Mouse (Mus musculus) MN1 (cell line): ENCODE results near the gene Il9r.
"Not testable (repeated sequence)": the region's sequence is repeated elsewhere in the genome, so short reads cannot be mapped to it uniquely, and the experiment has no call there.

ENCODE experiments used
- DNase-seq: peaks from one replicate; pipeline ENCODE4 v3.0.0-alpha.2; 2016; ENCODE audit warnings: low spot score

The Il9r gene

DNA sequence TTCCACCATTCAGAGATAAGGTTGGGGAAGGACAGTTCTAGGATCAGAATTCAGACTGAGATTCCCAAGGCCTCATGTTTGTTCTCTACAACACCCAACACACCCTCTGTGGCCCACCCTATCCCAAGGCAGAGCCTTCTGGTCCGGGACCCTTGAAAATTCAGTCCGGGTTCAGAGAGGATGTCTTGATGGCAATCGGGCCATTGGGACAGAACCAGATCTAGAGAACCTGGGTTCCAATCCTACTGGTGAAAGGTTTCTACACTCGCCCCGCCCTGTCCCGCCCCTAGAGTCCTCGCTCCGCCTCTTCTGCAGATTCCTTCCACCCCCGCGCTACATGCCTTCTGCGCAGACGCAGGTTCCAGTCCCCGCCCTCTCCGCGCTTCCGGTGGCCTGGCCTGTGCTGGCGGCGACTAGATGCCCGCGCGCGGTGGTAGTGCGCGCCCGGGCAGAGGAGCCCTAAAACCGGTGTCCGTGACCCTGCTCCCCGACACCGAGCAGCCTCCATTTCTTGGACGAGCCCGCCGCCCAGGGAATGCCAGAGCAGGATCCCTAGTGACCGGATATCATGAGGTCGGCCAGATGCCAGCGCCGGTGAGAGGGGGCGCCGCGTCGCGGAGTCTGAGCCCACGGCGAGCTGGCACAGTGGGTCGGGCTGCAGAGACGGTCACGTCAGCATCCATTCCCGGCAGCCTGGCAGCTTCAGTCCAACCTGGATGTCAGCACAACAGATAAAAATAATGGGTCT, 26.2 kb upstream of the Il9r start, which contains the start of gene Mpg:
Mpg (plus strand) TSS at position 382 of the 748 bp plus-strand sequence.
- peak; percentile 90 for DNase-seq

DNA sequence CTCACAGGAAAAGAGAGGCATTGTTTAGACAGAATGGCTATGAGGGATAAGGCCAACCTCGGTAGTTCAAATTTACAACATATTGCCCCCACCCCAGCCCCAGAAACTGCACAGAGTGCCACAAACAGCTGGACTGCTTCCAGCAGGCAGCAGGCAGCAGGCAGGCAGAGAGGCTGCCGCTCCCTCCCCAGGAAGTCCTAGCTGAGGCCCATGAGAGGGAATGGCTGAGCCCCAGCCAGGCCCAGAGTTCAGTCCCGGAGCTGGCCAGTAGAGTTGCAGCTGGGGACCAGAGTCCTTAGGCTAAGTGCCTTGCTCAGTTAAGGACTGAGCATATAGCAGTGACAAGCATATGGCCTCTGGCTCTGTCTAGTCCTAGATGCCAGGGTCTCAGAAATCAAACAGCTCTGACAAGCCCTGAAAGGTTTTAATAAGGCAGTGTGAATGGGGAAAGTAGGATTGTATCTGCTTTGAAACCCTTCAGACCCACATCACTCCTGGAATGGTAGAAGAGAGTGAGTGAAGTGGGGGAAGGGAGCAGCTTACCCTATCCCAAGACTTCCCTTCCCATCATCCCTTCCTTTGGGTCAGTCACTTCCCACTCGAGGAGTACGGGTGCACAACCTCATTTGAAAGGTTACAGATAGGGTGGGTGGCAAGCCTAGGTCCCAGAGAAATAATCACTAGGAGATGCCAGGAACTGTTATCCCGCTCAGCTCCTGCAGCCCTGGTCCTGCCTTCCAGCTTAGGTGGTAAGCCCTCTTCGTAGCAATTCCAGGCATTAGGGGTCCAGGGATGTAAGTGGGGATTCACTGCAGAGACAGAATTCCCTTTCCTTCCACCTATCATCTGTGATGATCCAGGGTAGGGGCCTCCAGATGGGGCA, 25.4 kb upstream of the Il9r start:
- DNase-seq: peak; percentile 63

DNA sequence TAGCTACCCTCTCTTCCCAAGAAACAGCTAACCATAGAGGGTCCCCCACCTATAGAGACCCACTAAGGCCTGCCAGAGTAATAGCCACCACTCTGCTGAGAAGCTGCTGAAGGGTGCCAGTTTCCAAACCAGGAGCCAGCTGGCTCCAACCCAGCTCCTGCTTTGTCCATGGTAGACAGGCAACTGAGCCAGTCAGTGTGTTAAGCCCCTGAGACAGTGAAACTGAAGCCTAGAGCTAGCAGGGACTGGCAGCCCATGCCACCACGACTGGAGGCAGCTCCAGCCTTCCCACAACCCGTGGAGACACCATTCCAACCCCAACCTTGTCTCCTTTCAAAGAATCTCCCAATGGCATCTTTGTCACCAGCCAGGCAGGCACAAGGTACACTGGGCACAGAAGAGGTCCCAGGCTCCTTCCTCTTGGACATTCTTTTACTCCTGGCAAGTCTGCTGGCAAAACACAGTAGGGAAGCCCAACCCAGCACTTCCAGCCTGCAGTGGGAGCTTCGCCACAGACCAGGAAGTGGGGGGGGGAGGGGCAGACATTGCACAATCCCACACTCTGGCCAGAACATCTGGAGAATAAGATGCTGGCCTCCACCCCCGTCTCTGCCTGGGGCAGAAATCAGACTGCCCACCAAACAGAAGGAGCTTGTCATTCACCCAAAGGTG, 24.5 kb upstream of the Il9r start:
- peak; percentile 69 for DNase-seq

DNA sequence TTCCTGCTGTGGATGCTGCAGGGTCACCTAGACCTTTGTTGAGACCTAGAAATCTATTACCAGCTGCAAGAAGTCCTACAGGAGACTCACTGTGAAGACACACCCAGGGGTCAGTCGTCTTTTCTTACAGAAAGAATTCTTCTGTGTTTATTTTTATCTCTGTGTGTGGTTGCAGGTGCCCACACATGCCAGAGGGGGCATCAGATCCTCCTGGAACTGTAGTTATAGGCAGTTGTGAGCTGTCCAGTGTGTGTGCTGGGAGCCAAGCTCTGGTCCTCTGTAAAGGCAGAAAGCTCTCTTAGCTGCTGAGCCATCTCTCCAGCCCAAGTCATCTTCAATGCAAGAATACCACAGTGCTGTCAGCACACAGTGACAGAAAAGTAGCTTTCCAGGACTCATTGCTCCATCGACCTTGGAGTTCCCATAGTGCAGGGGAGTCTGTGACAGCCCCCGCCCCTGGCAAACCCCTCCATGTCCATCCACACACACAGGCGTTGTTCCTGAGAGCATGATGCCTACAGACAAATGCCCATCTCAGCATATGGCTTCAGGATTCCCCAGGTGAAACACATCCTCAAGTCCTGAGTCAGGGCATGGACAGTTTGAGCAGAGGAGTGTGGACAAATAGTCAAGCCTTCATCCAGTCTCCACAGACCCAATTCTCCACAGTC, 23.4 kb upstream of the Il9r start:
- DNase-seq: no peak

DNA sequence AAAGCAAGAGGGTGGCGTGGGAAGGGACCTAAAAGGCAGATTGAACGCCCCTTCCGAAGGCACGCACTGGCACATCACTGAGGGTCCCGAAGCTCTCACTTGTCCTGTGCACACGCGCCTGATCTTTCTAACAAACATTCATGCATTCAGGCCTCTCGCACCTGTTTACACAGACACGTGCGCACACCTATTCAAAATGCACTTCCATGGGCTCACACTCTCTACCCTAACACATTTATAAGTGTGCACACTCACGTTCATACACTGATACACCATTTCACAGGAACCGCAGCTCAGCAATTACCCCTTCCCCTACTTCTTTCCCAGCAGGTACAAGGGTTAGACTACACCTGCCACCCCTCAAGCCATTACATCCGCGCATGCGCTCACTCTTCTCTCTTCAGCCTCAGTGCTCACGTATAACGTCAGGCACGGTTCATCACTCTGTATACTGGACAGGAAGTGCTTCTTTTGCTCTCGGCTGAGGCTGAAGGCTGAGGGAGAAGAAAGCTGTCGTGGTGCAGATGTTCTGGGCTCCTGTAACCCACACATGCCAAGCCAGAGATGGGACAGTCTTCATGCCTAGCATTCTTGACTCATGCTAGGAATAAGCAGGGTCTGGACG, 22.6 kb upstream of the Il9r start:
- no peak for DNase-seq

DNA sequence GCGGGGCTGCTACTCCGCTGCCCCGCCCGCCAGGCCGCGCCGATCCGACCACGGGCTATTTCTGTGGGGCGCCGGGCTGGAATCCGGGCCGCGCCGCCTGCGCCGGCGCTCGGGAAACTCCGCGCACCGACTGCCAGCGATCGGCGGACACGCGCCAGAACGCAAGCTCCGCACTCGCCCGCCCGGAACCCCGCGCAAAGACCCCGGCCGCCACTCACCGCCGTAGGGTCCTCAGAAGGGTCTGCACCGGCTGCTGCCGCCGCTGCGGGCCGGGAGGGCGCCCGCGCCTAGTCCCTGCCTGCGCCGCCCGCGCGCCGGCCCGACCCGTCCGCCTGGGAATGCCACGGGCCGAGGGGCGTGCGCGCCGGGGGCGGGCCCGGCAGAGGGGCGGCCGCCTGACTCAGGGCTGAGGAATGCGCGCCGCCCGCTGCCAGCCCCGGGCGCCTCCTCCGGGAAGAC, 21.9 kb upstream of the Il9r start, which contains the start of gene Rhbdf1:
Rhbdf1 (minus strand) TSS at position 350 of the 459 bp plus-strand sequence.
- DNase-seq: peak; percentile 77

DNA sequence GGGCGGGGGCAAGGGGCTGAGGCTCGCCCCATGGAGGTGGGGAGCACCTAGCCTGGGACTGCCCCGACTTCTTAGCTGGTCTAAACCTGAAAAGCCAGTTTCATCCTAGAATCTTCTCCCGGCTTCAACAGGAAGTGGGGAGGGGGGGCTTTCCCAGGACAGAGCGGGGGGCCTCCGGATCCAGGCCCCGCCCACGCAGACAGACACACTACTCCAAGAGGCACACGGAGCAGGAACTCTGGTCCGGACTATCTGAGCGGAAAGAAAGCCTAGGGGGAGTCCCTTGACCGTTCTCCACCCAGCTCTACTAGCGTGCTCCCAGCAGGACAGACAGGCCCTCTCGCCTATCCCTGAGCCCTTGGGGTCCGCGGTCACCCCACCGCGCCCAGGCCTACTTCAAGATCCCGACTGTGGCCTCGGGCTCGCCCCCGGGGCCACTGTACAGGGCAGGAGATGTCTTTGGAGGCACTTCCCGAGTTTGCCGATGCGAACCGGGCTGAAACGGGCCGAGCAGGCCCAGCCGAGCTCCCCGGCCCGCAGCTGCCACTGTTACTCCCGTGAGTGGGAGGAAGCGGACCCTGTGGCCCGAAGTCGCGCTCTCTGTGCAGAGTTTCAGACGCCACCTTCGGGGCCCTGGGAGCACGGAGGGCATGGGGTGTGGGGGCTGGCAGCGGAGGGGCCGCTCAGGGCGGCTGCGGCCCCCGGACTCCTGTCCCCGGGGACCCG, 21.3 kb upstream of the Il9r start:
- peak; percentile 75 for DNase-seq

DNA sequence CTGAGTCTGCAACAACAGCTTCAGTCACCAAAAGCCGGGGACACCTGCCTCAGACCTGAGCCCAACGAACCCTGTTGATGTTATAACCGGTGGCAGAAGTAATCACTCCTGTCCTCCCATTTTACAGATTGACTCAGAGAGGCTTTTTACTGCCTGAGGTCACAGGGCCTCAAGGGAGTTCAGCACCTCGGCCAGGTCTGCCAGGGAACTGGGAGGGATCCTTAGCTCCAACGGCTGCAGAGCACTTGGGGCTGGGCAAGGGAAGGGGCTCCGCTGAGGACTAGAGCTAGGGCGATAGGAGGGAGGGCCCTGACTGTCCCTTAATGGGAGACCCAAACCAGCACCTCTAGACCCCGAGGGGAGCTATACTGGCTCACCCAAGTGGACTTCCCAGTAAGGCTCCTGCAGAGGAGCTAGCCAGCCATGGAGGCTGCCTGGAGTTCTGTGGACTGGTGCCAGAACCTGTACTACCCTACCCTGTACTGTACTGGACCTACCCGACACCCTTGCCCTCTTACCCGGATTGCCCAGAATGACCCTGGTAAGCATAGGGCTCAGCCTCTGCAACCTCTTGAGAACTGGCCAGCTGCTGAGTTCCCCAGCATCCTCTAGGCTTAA, 20.6 kb upstream of the Il9r start:
- DNase-seq: no peak

DNA sequence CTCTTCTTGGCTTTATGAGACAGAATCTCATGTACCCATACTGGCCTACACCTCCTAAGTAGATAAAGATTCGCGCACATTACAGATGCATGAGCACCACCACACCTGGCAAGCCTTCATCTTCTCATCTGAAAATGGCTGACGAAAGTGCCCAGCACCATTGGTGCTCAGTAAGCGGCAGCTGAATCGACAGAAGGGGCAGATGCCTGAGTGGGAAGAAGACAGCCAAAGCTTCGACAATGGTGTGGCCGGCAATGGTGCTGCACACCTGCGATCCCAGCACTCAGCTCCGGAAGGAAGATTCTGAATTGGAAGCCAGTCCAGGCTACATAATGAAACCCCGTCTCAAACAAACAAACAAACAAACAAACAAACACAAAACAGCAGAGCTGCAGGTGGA, 19.2 kb upstream of the Il9r start:
- DNase-seq: no peak

DNA sequence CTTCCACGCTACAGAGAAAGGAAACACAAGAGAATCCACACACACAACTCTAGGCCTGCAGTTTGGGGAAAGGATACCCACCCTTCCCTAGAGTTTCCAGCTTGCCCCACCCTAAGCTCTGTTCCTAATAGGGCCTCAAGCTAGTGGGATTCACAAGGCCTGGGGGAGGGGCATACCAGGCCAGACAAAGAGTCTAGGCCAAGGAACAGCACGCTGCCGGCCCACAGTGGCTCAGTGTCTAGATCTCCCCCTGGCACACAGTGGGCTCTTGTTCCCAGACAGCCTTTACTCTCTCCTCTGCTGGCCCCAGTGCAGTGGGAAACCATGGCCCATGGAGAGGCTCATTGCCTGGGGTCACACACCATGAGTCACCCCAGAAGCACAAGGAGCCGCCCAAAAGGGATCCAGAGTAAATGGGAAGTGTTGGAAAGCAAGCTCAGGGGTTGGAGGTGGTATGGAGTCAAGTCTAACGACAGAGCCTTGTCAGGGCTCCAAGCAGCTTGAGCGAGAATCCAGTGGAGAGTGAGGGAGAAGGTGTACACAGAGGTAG, 18.5 kb upstream of the Il9r start:
- DNase-seq: no peak

DNA sequence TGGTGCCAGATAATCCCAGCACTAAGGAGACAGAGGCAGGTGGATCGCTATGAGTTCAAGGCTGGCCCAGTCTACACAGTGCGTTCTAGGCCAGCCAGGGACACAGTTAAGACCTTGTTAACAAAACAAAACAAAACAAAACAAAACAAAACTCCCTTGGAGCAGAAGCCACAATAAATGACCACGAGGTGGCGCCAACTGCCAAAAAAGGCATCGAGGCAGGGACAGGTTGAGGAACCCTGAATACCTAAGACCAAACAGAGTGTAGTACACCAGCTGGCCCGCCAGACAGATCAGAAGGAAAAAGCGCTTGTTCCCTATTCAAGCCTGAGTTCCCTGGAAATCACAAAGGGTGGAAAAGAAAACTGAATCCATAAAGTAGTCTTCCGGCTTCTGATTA, 16.8 kb upstream of the Il9r start:
- DNase-seq: peak; percentile 54

DNA sequence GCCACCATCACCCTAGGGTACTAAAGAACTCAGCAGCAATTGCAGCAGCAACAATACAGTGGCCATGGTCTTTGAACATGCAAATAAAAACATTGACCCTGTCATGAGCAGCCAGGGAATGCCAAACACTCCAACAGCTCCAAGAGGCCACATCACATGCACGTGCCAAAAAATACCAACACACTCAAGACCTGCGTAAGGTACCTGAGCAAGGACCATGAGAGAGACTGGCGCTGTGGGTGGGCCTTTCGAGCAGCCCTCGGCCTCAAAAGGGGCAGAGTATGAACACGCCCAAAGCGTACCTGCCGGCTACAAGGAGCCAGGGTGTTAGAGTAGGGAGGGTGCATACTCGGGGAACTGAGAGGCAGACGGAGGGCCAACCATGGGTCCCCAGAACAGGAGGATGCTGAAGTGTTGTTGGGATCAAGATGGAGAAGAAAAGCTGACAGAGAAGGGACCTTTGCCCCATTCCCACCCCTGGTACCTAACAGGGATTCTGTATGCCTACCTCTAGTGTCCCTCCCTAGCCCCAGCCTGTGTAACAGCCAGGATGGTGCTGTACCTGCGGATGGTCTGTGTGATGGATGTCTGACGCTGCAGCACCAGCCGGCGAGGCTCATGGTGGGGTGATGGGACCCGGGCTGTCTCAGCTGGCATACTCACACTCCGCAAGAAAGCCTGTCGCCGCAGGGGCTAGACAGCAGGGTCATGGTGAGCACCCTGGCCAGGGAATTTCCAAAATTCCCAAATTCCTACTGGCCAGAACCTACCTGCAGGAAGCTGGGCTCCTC, 15.5 kb upstream of the Il9r start:
- DNase-seq: no peak

DNA sequence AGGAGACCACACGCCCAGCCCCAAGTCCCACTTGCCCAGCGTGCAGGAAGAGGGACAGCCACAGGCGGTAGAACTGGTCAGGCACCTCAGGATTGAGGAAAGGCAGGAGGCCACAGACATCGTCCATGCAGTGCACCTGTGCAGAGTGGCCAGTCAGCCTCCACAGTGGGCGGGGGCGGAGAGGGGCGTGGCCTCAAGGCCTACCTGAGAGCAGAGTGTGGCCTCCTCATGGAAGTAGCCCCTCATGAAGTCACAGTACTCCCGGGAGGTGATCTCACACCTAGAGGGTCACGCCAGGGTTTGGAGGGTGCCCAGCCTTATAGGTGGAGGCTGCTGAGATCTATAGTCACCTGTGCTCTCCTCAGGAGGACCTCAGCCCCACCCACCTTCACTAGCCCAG, 10.5 kb upstream of the Il9r start:
- no peak for DNase-seq

DNA sequence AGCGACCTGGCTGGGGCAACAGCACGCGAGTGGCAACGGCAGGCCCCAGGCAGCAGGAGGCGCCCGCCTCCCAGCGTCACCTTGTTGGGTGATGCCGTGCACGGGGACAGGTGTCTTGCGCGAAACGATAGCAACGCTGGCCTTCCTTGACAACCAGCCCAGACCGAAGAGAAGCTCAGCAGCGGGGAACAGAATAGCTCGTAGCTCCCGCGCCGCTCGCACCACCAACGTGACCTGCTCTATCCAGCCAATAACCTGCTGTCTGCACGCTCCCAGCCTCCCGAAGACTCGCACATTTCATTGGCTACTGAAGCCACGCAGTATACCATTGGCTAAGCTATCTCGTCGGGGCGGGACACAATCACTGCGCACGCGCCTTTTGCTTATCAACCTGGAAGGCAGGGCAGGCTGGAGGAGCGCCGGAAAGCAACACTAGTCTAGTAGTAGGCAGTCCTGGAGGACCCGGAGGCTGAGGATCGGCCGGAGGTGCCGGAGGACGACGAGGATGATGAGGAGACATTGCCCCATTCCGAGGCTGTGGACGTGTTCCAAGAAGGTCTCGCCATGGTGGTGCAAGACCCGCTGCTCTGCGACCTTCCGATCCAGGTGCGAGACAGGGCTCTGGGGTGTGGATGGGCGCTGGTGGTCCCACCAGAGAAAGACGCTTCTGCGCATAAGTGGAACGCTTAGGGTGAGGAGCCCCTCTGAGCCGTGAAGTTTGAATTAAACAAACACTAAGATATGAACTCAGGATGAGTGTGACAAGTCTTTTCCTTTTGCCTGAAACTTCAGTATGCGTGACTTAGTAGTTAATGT, 5.2 kb upstream of the Il9r start, which contains the start of gene Snrnp25:
Snrnp25 (plus strand) TSS at position 358 of the 816 bp plus-strand sequence.
- DNase-seq: peak; percentile 100

DNA sequence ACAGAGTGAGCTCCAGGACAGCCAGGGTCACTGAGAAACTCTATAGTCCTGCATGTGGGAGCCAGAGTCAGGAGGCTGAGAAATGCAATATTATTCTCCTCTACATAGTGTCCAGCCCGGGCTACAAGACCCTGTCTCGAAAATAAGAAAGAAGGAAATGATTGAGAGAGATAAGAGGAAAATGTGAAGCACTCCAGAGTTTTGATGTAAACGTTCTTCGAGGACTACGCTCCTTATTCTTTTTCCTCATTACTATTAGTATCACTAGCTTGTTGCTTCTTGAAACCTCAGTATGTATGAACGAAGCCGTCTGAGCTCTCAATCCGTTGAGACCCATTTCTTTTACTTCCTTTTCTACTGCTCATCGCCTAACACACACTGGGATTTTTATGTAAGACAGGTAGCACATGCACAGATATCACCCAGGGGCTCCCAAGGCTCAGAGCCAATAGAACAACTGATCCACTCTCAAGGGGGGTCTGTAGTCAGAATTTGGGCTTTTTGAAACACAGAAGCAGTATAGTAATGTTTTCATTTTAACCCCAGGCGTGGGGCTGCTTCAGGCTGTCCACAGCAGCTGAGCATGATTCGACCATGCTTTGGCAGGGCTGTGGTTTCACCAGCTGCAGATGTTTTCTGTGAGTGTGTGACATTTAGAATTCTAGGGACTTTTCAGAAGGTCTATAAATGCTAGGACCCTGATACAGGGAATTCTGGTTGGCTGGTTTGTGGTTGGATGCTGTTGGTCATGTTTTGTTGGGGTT, 2.0 kb upstream of the Il9r start:
- no peak for DNase-seq

DNA sequence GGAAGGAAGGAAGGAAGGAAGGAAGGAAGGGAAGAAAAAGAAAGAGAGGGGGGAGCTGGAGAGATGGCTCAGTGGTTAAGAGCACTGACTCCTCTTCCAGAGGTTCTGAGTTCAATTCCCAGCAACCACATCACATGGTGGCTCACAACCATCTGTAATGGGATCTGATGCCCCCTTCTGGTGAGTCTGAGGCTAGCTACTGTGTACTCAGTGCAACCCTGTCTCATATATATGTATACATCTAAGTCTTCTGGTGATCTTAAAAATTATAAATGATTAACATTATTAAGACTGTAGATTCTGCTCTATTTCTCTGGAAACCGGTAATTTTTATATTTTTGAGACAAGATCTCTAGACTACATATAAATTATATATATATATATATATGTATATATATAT, 913 bp upstream of the Il9r start:
- DNase-seq: not testable (repeated sequence)

DNA sequence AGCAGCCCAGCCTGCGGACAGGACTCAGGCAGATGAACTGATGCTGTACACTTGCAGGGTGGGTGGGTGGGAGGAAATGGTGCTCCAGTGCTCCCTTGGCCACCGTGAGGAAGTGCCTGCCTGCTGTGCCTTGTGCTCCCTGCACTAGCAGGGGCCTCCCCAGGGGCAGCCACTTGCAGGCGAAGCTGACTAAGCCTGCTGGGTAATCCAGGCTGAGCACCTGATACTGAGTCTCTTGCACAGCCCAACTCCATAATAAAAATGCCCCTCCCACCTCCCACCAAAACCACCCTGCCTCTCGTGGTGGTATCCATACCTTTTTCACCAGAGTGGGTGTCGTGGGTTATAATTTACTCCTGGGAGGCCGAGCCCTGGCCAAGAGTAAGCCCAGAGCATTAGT, 849 bp downstream of the Il9r start:
- DNase-seq: no peak
